12 mouse cellular contexts compared by ENCODE assay signal in the genomic region with DNA sequence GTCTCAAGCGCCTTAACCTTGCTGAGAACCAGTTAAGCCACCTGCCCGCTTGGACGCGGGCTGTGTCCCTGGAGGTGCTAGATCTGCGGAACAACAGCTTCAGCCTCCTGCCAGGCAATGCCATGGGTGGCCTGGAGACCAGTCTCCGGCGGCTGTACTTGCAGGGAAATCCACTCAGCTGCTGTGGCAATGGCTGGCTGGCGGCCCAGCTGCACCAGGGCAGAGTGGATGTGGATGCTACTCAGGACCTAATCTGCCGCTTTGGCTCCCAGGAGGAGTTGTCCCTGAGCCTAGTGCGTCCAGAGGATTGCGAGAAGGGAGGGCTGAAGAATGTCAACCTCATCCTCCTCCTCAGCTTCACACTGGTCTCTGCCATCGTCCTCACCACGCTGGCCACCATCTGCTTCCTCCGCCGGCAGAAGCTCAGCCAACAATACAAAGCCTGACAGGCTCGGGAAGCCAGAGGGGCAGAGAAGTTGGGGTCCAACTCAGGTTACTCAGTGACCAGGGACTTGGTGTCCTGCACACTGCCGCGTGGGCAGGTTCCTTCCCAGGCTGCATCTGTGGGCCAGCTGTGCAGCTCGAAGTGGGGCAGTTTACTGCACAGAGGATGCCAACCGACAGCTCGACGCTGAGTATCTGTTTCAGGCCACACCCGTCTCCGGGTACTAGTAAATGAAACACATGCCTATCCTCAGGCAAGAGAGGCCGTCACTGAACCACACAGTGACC. TPM values are rescaled to one million over a fixed set of nuclear protein-coding genes. Genes with fewer than 3 reads are reported as not detected.
A peak's percentile ranks its signal among the peaks of the same experiment; 100 is the strongest.
DNase-seq lines count a peak whose midpoint lies in the region; ATAC-seq and TF ChIP-seq lines count a peak whose summit lies in the region.
"Had no signal": no experiment of that assay in that cellular context is flagged by ENCODE, and none has a peak within 500 bp of the region (broad histone marks: within the 10 kb centered on the region; RNA-seq: fewer than 3 reads in every experiment).

No protein-coding gene starts in this region.

- H3K4me2 ChIP-seq in neural tube, embryonic 12.5 days (replicated peaks) = no peak overlapping the region

- H3K27ac ChIP-seq in heart, adult 2 months = peak overlapping the region; percentile 65
- no peak overlapping the region for H3K27ac ChIP-seq in neural tube, embryonic 12.5 days
- peak overlapping the region; percentile 48 for H3K27ac ChIP-seq in embryonic fibroblast, embryonic 13.5 days (ENCODE audit: insufficient read depth, low read length)

- intact Hi-C loops in heart, adult 2 months (cut with DNase I) = no loop called here

- TF ChIP-seq POLR2A in heart, adult 2 months (IDR thresholded peaks at IDR 0.05; ENCODE audit: insufficient read depth, low read depth, low read length) = no peak
- TF ChIP-seq POLR2A in embryonic fibroblast, embryonic 13.5 days (IDR thresholded peaks at IDR 0.05; ENCODE audit: low read depth, low read length) = no peak

- no peak for TF ChIP-seq EP300 in heart, adult 2 months (IDR thresholded peaks at IDR 0.05; ENCODE audit: insufficient read depth, low read depth, low read length)

- TF ChIP-seq CTCF in heart, adult 2 months (IDR thresholded peaks at IDR 0.05) = no peak
- no peak for TF ChIP-seq CTCF in embryonic fibroblast, embryonic 13.5 days (IDR thresholded peaks at IDR 0.05; ENCODE audit: borderline replicate concordance, insufficient read depth, low read length)

- no peak overlapping the region; the same call in 1 of the 2 replicates for H3K9ac ChIP-seq in heart, adult 2 months (ENCODE audit: low read depth, low read length)
- 0 out of 2 replicates have a peak overlapping the region, but pooled peaks have one; percentile 3 for H3K9ac ChIP-seq in neural tube, embryonic 12.5 days

- H3K9me3 ChIP-seq in neural tube, embryonic 12.5 days = no peaks in the 10 kb centered on the region

- ATAC-seq in neural tube, embryonic 12.5 days (ENCODE audit: low FRiP score, low read depth) = no peak
- ATAC-seq: inflammation-experienced regulatory T-cells, adult 6 months had no signal

- H3K4me3 ChIP-seq in heart, adult 2 months = no peak overlapping the region
- H3K4me3 ChIP-seq in neural tube, embryonic 12.5 days = no peak overlapping the region
- no peak overlapping the region for H3K4me3 ChIP-seq in embryonic fibroblast, embryonic 13.5 days (ENCODE audit: insufficient read depth, low read length)

- no peaks in the 10 kb centered on the region for H3K27me3 ChIP-seq in heart, adult 2 months (ENCODE audit: control insufficient read depth, insufficient read depth, low read length)
- H3K27me3 ChIP-seq in neural tube, embryonic 12.5 days (replicated peaks) = no peaks in the 10 kb centered on the region

- DNase-seq in heart, adult 2 months = peak; percentile 60 to 63
- no peak for DNase-seq in heart, postnatal 4 days
- DNase-seq in neural tube, embryonic 10.5 days (ENCODE audit: extremely low spot score, low spot score) = no peak
- no peak for DNase-seq in layer of hippocampus, postnatal 25 days (ENCODE audit: extremely low spot score in 1 of 2, low spot score in 1 of 2)
- DNase-seq in retina, postnatal 1 day = no peak
- DNase-seq in testis, postnatal 10 days (ENCODE audit: low spot score) = no peak
- DNase-seq: adrenal gland, adult 8-10 months; right cerebral cortex, postnatal 14 days; thymus, postnatal 4 days had no signal

- no peaks in the 10 kb centered on the region for H3K36me3 ChIP-seq in heart, adult 2 months (ENCODE audit: control insufficient read depth, insufficient read depth, low read length)
- H3K36me3 ChIP-seq in neural tube, embryonic 12.5 days = no peaks in the 10 kb centered on the region

- H3K4me1 ChIP-seq in heart, adult 2 months (ENCODE audit: control insufficient read depth, insufficient read depth, low read length) = peaks cover 15% of the 10 kb centered on the region
- peaks cover 15% of the 10 kb centered on the region for H3K4me1 ChIP-seq in neural tube, embryonic 12.5 days
- peaks cover 16% of the 10 kb centered on the region; the same call in 1 of the 2 replicates for H3K4me1 ChIP-seq in embryonic fibroblast, embryonic 13.5 days (ENCODE audit: control insufficient read depth, insufficient read depth, low read length)

- 70% methylated on average over 25 of the region's 25 CpGs for WGBS in heart, adult 2 months
- WGBS in neural tube, embryonic 12.5 days = 77% methylated on average over 25 of the region's 25 CpGs

- no peaks in the 10 kb centered on the region for H3K79me2 ChIP-seq in heart, adult 2 months (replicated peaks; ENCODE audit: control insufficient read depth, insufficient read depth, low read length)

RNA-seq across cellular contexts. Expression of a gene that starts 10.6 kb away (rescaled TPM):
- total RNA-seq in heart, adult 2 months (2021) = 10 to 100 TPM; 13.6 to 13.7 TPM
- polyA plus RNA-seq in heart, adult 2 months (2012; rRNA removed) = 14.5 and 21.9 TPM in 2 replicates
- total RNA-seq in heart, postnatal 4 days (2021) = 10 to 100 TPM; 17.3 to 18.6 TPM
- 3.9 and 5.7 TPM in 2 replicates for polyA plus RNA-seq in neural tube, embryonic 12.5 days (2016; fragmentation: Nextera tagmentation; extraction: Ambion mirVana)
- polyA plus RNA-seq in embryonic fibroblast, embryonic 13.5 days (2011; ENCODE audit: insufficient read length, low read depth, missing spikeins) = 95.5 and 220 TPM in 2 replicates
- total RNA-seq in layer of hippocampus, postnatal 25 days (2021) = 1 to 10 TPM; 2.7 to 3.8 TPM

RNA-seq across cellular contexts. Expression of a gene that starts 59.5 kb away (rescaled TPM):
- total RNA-seq in heart, adult 2 months (2021) = under 1 TPM in 1 of 2 experiments, not detected in 1; 0.21 TPM
- 0.20 TPM in 1 of 2 replicates, not detected in the other for polyA plus RNA-seq in heart, adult 2 months (2012; rRNA removed)
- not detected for total RNA-seq in heart, postnatal 4 days (2021)
- not detected in 2 replicates for polyA plus RNA-seq in neural tube, embryonic 12.5 days (2016; fragmentation: Nextera tagmentation; extraction: Ambion mirVana)
- not detected in 2 replicates for polyA plus RNA-seq in embryonic fibroblast, embryonic 13.5 days (2011; ENCODE audit: insufficient read length, low read depth, missing spikeins)
- total RNA-seq in layer of hippocampus, postnatal 25 days (2021) = not detected
- total RNA-seq: adrenal gland, adult 8-10 months had no signal
- polyA plus RNA-seq: inflammation-experienced regulatory T-cells, adult 6 months had no signal

Comparison
In these comparisons a context has a peak if more than half of its experiments do, and no peak if none do; other contexts are left out.
1. DNase-seq: peak in heart, adult 2 months (2 of 2); none in heart, postnatal 4 days (single experiment), neural tube, embryonic 10.5 days (single experiment), layer of hippocampus, postnatal 25 days (0 of 2), retina, postnatal 1 day (single experiment) and testis, postnatal 10 days (single experiment).